8 mouse cellular contexts compared by ENCODE assay signal in genomic region chr8:104534779-104535141, GRCm38 (mm10). TPM values are rescaled to one million over a fixed set of nuclear protein-coding genes. Genes with fewer than 3 reads are reported as not detected.
DNase-seq lines count a peak whose midpoint lies in the region; ATAC-seq and TF ChIP-seq lines count a peak whose summit lies in the region.

No protein-coding gene starts in this region.

- H3K9me3 ChIP-seq in lung, embryonic 14.5 days (ENCODE audit: low read depth, low read length): no peaks in the 10 kb centered on the region
- H3K9me3 ChIP-seq in heart, embryonic 14.5 days (ENCODE audit: control insufficient read depth, low read length): no peaks in the 10 kb centered on the region
- H3K9me3 ChIP-seq in liver, embryonic 11.5 days (ENCODE audit: control insufficient read depth, low read length): no peaks in the 10 kb centered on the region
- no peaks in the 10 kb centered on the region for H3K9me3 ChIP-seq in neural tube, embryonic 13.5 days

- no peak for DNase-seq in lung, embryonic 14.5 days
- DNase-seq in lung, postnatal 4 days: no peak
- DNase-seq in cerebellum, adult 2 months: peak in 1 of 2 experiments; percentile 61
- peak; percentile 46 for DNase-seq in liver, embryonic 11.5 days (ENCODE audit: low spot score)
- DNase-seq in right cerebral cortex, postnatal 4 days: no peak
- no peak for DNase-seq in MN1 (ENCODE audit: low spot score)

- H3K27me3 ChIP-seq in lung, embryonic 14.5 days (ENCODE audit: insufficient read depth, low read length): peaks cover 12% of the 10 kb centered on the region
- no peaks in the 10 kb centered on the region for H3K27me3 ChIP-seq in cerebellum, adult 2 months (ENCODE audit: control insufficient read depth, insufficient read depth, low read length)
- H3K27me3 ChIP-seq in heart, embryonic 14.5 days (ENCODE audit: control insufficient read depth, insufficient read depth, low read length): peaks cover 17% of the 10 kb centered on the region
- peaks cover 18% of the 10 kb centered on the region for H3K27me3 ChIP-seq in liver, embryonic 11.5 days (replicated peaks; ENCODE audit: control insufficient read depth, insufficient read depth, low read length)
- H3K27me3 ChIP-seq in neural tube, embryonic 13.5 days: peaks cover 27% of the 10 kb centered on the region

- 8% methylated on average over 9 of the region's 9 CpGs for WGBS in lung, embryonic 14.5 days
- 2% methylated on average over 9 of the region's 9 CpGs for WGBS in cerebellum, adult 2 months
- WGBS in heart, embryonic 14.5 days: 7% methylated on average over 9 of the region's 9 CpGs
- 8% methylated on average over 9 of the region's 9 CpGs for WGBS in liver, embryonic 11.5 days
- WGBS in neural tube, embryonic 13.5 days: 11% methylated on average over 9 of the region's 9 CpGs

- TF ChIP-seq POLR2A in cerebellum, adult 2 months (IDR thresholded peaks at IDR 0.05; ENCODE audit: borderline replicate concordance, insufficient read depth, low read length): no peak

- no peak overlapping the region for H3K27ac ChIP-seq in lung, embryonic 14.5 days (ENCODE audit: low read depth)
- H3K27ac ChIP-seq in cerebellum, adult 2 months (ENCODE audit: insufficient read depth, low read length): peak overlapping the region; percentile 57
- no peak overlapping the region; a peak in 1 of 4 replicates for H3K27ac ChIP-seq in heart, embryonic 14.5 days (replicated peaks in 1 of 2; ENCODE audit: control insufficient read depth in 1 of 2, insufficient read depth in 1 of 2, low read depth in 2 of 2, low read length in 2 of 2)
- no peak overlapping the region for H3K27ac ChIP-seq in liver, embryonic 11.5 days (ENCODE audit: low read depth, low read length)
- no peak overlapping the region; the same call in 1 of the 2 replicates for H3K27ac ChIP-seq in neural tube, embryonic 13.5 days (replicated peaks)

- TF ChIP-seq CTCF in lung, embryonic 14.5 days (IDR thresholded peaks at IDR 0.05; ENCODE audit: low read depth): no peak
- TF ChIP-seq CTCF in cerebellum, adult 2 months (IDR thresholded peaks at IDR 0.05; ENCODE audit: borderline replicate concordance, insufficient read depth, low read depth, low read length): no peak

- ATAC-seq in lung, embryonic 14.5 days (ENCODE audit: insufficient read depth): peak; percentile 65
- peak; percentile 49; the same call in 1 of the 2 replicates for ATAC-seq in heart, embryonic 14.5 days (ENCODE audit: insufficient number of reproducible peaks, insufficient read depth, low FRiP score, low read depth)
- peak; percentile 71 for ATAC-seq in liver, embryonic 11.5 days (replicated peaks; ENCODE audit: low FRiP score)
- ATAC-seq in neural tube, embryonic 13.5 days (ENCODE audit: low read depth): peak; percentile 74

- H3K4me1 ChIP-seq in lung, embryonic 14.5 days (ENCODE audit: insufficient read depth): peaks cover 10% of the 10 kb centered on the region; the same call in 1 of the 2 replicates
- peaks cover 12% of the 10 kb centered on the region; the same call in 1 of the 2 replicates for H3K4me1 ChIP-seq in cerebellum, adult 2 months (ENCODE audit: control insufficient read depth, insufficient read depth, low read length)
- peaks cover 7 to 23% of the 10 kb centered on the region in 2 experiments for H3K4me1 ChIP-seq in heart, embryonic 14.5 days (ENCODE audit: control insufficient read depth in 2 of 2, insufficient read depth in 2 of 2, low read length in 2 of 2)
- no peaks in the 10 kb centered on the region; the same call in 1 of the 2 replicates for H3K4me1 ChIP-seq in liver, embryonic 11.5 days (replicated peaks; ENCODE audit: control insufficient read depth, insufficient read depth, low read length)
- H3K4me1 ChIP-seq in neural tube, embryonic 13.5 days (replicated peaks): peaks cover 29% of the 10 kb centered on the region

- peak overlapping the region; percentile 86 for H3K4me3 ChIP-seq in lung, embryonic 14.5 days (ENCODE audit: low read depth, low read length)
- peak overlapping the region; percentile 86 for H3K4me3 ChIP-seq in cerebellum, adult 2 months (replicated peaks; ENCODE audit: insufficient read depth, low read depth, low read length)
- H3K4me3 ChIP-seq in heart, embryonic 14.5 days (ENCODE audit: control insufficient read depth in 1 of 2, insufficient read depth in 1 of 2, low read depth in 1 of 2, low read length in 2 of 2): peak overlapping the region; percentile 34 to 96
- H3K4me3 ChIP-seq in liver, embryonic 11.5 days (ENCODE audit: low read depth, low read length): peak overlapping the region; percentile 90
- peak overlapping the region; percentile 92 for H3K4me3 ChIP-seq in neural tube, embryonic 13.5 days

- H3K36me3 ChIP-seq in lung, embryonic 14.5 days (ENCODE audit: insufficient read depth): peaks cover 4% of the 10 kb centered on the region; the same call in 1 of the 2 replicates
- peaks cover 6% of the 10 kb centered on the region for H3K36me3 ChIP-seq in heart, embryonic 14.5 days (ENCODE audit: control insufficient read depth, insufficient read depth, low read length)
- H3K36me3 ChIP-seq in liver, embryonic 11.5 days (ENCODE audit: control insufficient read depth, insufficient read depth, low read length): no peaks in the 10 kb centered on the region; the same call in 1 of the 2 replicates
- peaks cover 5% of the 10 kb centered on the region for H3K36me3 ChIP-seq in neural tube, embryonic 13.5 days

- H3K9ac ChIP-seq in lung, embryonic 14.5 days: peak overlapping the region; percentile 88; the same call in 1 of the 2 replicates
- H3K9ac ChIP-seq in heart, embryonic 14.5 days (ENCODE audit: low read length): peak overlapping the region; percentile 96
- H3K9ac ChIP-seq in liver, embryonic 11.5 days (ENCODE audit: low read depth, low read length): peak overlapping the region; percentile 94
- H3K9ac ChIP-seq in neural tube, embryonic 13.5 days: peak overlapping the region; percentile 60

- H3K4me2 ChIP-seq in lung, embryonic 14.5 days: peak overlapping the region; percentile 72
- H3K4me2 ChIP-seq in heart, embryonic 14.5 days (ENCODE audit: low read length): peak overlapping the region; percentile 81
- peak overlapping the region; percentile 89 for H3K4me2 ChIP-seq in liver, embryonic 11.5 days
- peak overlapping the region; percentile 72 for H3K4me2 ChIP-seq in neural tube, embryonic 13.5 days

RNA-seq across cellular contexts. Expression of gene Car7, which starts 0.3 kb away (rescaled TPM):
- 0.32 and 0.45 TPM in 2 replicates for polyA plus RNA-seq in lung, embryonic 14.5 days (2014; fragmentation: Nextera tagmentation; extraction: Ambion mirVana)
- 59.8 and 67.8 TPM in 2 replicates for polyA plus RNA-seq in cerebellum, adult 2 months (2012; rRNA removed)
- 2.2 and 2.3 TPM in 2 replicates for polyA plus RNA-seq in heart, embryonic 14.5 days (2014; fragmentation: Nextera tagmentation; extraction: Ambion mirVana)
- polyA plus RNA-seq in liver, embryonic 11.5 days (2014; fragmentation: Nextera tagmentation; extraction: Ambion mirVana): 2.1 and 2.3 TPM in 2 replicates
- 2.2 and 2.3 TPM in 2 replicates for polyA plus RNA-seq in neural tube, embryonic 13.5 days (2015; fragmentation: Nextera tagmentation; extraction: Ambion mirVana)

RNA-seq across cellular contexts. Expression of gene Nae1, which starts 0.3 kb away (rescaled TPM):
- 97.2 and 98.1 TPM in 2 replicates for polyA plus RNA-seq in lung, embryonic 14.5 days (2014; fragmentation: Nextera tagmentation; extraction: Ambion mirVana)
- polyA plus RNA-seq in cerebellum, adult 2 months (2012; rRNA removed): 96.1 and 96.5 TPM in 2 replicates
- 73.3 and 80.0 TPM in 2 replicates for polyA plus RNA-seq in heart, embryonic 14.5 days (2014; fragmentation: Nextera tagmentation; extraction: Ambion mirVana)
- polyA plus RNA-seq in liver, embryonic 11.5 days (2014; fragmentation: Nextera tagmentation; extraction: Ambion mirVana): 77.3 and 77.7 TPM in 2 replicates
- polyA plus RNA-seq in neural tube, embryonic 13.5 days (2015; fragmentation: Nextera tagmentation; extraction: Ambion mirVana): 108 and 113 TPM in 2 replicates

RNA-seq across cellular contexts. Expression of gene Terb1, which starts 25.1 kb away (rescaled TPM):
- 0.14 and 0.18 TPM in 2 replicates for polyA plus RNA-seq in lung, embryonic 14.5 days (2014; fragmentation: Nextera tagmentation; extraction: Ambion mirVana)
- 0.23 and 0.40 TPM in 2 replicates for polyA plus RNA-seq in cerebellum, adult 2 months (2012; rRNA removed)
- polyA plus RNA-seq in heart, embryonic 14.5 days (2014; fragmentation: Nextera tagmentation; extraction: Ambion mirVana): 0.18 TPM in 1 of 2 replicates, not detected in the other
- 0.05 TPM in 1 of 2 replicates, not detected in the other for polyA plus RNA-seq in liver, embryonic 11.5 days (2014; fragmentation: Nextera tagmentation; extraction: Ambion mirVana)
- polyA plus RNA-seq in neural tube, embryonic 13.5 days (2015; fragmentation: Nextera tagmentation; extraction: Ambion mirVana): 0.18 and 0.21 TPM in 2 replicates

RNA-seq across cellular contexts. Expression of gene Pdp2, which starts 56.5 kb away (rescaled TPM):
- 10.3 and 11.0 TPM in 2 replicates for polyA plus RNA-seq in lung, embryonic 14.5 days (2014; fragmentation: Nextera tagmentation; extraction: Ambion mirVana)
- 6.9 and 7.4 TPM in 2 replicates for polyA plus RNA-seq in cerebellum, adult 2 months (2012; rRNA removed)
- 5.4 and 6.4 TPM in 2 replicates for polyA plus RNA-seq in heart, embryonic 14.5 days (2014; fragmentation: Nextera tagmentation; extraction: Ambion mirVana)
- 10.6 and 11.1 TPM in 2 replicates for polyA plus RNA-seq in liver, embryonic 11.5 days (2014; fragmentation: Nextera tagmentation; extraction: Ambion mirVana)
- 17.9 and 19.7 TPM in 2 replicates for polyA plus RNA-seq in neural tube, embryonic 13.5 days (2015; fragmentation: Nextera tagmentation; extraction: Ambion mirVana)

Comparison
In these comparisons a context has a peak if more than half of its experiments do, and no peak if none do; other contexts are left out.
1. RNA of gene Car7, which starts 0.3 kb away (polyA plus RNA-seq): 59.8 to 67.8 TPM in cerebellum, adult 2 months; 2.2 to 2.3 TPM in neural tube, embryonic 13.5 days, 2.2 to 2.3 TPM in heart, embryonic 14.5 days, 2.1 to 2.3 TPM in liver, embryonic 11.5 days and 0.32 to 0.45 TPM in lung, embryonic 14.5 days; every median in the first group is over 10 times any median in the second.
2. Peak in every context shown above with its lines, with median percentiles within 50 percentile points of each other: ATAC-seq, H3K4me2 ChIP-seq, H3K4me3 ChIP-seq and H3K9ac ChIP-seq.